Mouse (Mus musculus) C2C12 (cell line): ENCODE results near the gene Cttnbp2.

Experiments used
- CEBPB ChIP-seq: IDR thresholded peaks from one replicate; pipeline ENCODE4 v1.6.1; 2011; ENCODE audit warnings: low read depth, mild to moderate bottlenecking, control low read depth, moderate library complexity
- CTCF ChIP-seq: IDR thresholded peaks from one replicate; pipeline ENCODE4 v1.5.1; 2011; ENCODE audit not compliant: control insufficient read depth, insufficient read depth, insufficient read length
- FOSL1 ChIP-seq: IDR thresholded peaks from one replicate; pipeline ENCODE4 v1.8.0; 2011; ENCODE audit warnings: mild to moderate bottlenecking, low read length; ENCODE audit not compliant: poor library complexity, insufficient read depth, severe bottlenecking
- MAX ChIP-seq: IDR thresholded peaks from one replicate; pipeline ENCODE4 v1.6.1; 2011; ENCODE audit warnings: mild to moderate bottlenecking, control low read depth
- MYOD1 ChIP-seq: IDR thresholded peaks from one replicate; pipeline ENCODE4 v1.6.1; 2011; ENCODE audit warnings: low read depth; ENCODE audit not compliant: control insufficient read depth, insufficient read length
- USF1 ChIP-seq: IDR thresholded peaks from one replicate; pipeline ENCODE4 v1.6.1; 2011; ENCODE audit warnings: low read depth, mild to moderate bottlenecking, control low read depth, moderate library complexity

DNA sequence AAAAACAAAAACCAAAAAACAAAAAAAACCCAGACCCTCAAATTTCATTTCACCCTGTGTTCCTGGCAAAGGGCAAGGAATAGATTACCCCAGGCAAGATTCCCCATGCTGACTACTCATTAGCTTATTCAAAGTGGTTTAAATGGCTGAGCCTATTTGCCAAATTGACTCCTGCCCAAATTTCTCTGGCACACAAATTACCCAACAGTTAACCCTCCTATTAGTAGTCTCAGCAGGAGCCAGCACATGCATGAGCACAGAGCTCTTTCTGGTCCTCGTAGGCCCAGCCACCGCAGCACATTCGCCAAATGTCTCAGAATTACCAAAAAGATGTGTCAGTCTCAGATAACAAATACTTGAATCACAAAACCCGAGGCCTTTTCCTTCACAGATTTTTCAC is 68.9 kb downstream of the Cttnbp2 start:
- TF ChIP-seq CTCF: no peak
- TF ChIP-seq CEBPB: no peak
- TF ChIP-seq MAX: no peak
- no peak for TF ChIP-seq MYOD1
- TF ChIP-seq USF1: no peak
- no peak for TF ChIP-seq FOSL1
